Mouse (Mus musculus): ENCODE measurements around the gene Asns.
A peak's percentile ranks its signal among the peaks of the same experiment; 100 is the strongest.
"Not testable (repeated sequence)": the region's sequence is repeated elsewhere in the genome, so short reads cannot be mapped to it uniquely, and the experiment has no call there.

Gene Asns

GRCm38 (mm10) chr6:7676194-7676901 is 16.7 kb downstream of the Asns start:
- DNase-seq (ENCODE audit: low spot score) = no peak

- DNase-seq (ENCODE audit: low spot score) = no peak
Measured at GRCm38 (mm10) chr6:7672438-7673253, 20.4 kb downstream of the Asns start.

DNA sequence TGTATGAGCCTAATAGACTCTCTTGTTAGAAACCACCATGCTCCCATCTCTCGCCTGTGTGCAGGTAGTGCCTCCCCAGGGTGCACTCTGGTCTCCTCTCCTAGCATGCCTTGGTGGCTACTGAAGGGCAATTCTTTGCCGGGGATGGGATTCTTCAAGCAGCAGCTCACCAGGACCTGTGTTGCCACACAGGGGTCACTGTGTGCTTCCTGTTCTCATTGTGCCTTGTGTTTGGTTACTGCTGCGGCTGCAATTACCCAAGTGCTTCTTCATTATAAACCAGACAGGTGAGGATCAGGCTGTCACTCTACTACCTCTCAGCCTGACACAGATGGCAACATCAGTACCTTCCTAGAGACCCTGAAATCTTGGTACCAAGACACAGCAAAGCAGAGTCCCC is 21.6 kb downstream of the Asns start:
- no peak for DNase-seq (ENCODE audit: low spot score)

DNA sequence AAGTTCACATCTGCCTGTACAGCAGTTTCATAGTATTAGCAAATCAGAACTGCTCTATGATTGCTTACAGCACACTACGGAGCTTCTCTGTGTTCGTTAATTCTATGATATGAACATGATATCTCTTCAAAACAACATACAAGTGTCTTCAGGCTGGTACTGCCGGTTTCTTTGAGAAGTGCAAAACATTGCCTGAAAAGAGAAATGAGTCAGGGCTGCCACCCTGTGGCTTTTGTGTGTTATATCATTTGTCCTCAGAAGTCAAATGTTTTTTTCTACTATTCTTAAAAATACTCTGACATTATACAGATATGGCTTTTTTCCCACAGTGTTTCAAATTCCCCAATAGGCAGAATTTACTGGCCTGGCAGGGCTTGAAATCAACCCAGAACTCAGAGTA is 22.5 kb downstream of the Asns start:
- DNase-seq (ENCODE audit: low spot score) = no peak

- no peak for DNase-seq (ENCODE audit: low spot score)
Measured at GRCm38 (mm10) chr6:7669721-7670120, 23.3 kb downstream of the Asns start.

GRCm38 (mm10) chr6:7668332-7668731 is 24.7 kb downstream of the Asns start:
- no peak for DNase-seq (ENCODE audit: low spot score)

DNA sequence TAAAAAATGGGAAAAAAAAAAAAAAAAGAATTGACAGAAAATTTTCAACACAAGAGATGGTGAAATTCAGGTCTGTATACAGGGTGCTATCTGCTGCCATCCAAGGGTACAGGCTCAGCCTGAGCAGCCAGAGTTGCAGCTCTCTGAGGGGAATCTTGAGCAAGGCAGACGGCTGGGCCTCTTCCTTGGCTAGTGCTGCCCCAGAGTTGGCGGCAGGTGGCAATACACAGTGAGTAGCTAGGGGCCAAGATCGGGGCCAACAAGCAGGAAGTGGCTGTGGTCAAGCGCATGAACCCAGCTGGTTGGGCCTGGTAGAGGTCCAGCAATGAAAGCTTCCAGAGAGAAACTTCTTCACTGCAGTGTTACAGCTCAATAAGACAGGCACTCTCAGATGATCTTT is 27.2 kb downstream of the Asns start:
- DNase-seq (ENCODE audit: low spot score) = not testable (repeated sequence)

GRCm38 (mm10) chr6:7661455-7661854 is 31.6 kb downstream of the Asns start:
- peak; percentile 60 for DNase-seq (ENCODE audit: low spot score)

DNA sequence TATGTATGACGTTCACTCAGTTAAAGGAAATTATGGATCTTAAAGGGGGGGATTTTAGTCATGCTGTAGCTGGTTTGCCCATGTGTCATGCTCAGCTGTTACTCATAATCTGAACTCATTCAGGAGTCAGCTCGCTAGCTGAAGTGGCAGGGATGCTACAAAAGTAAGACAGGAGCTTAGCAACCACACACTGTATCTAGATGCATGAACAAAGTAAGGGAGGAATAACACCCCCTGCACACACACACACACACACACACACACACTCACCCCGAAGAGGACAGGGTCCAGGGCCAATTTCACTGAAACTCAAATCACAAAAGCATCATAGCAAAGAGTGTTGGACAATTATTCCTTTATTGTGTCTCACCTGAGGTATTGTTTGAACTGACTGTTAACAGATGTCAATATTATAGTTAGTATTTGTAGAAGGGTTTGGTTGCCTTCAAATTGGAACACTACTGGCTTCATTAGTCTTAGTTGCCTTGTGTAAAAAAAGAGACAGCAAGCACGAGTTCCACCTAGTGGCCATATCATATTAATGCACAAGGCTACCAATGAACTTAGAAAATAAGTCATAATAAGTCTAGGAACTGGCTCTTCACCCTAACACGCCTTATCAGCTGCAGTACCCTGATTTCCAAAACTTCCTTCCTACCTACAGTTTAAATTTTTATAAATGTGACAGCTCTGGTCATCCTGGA is 32.5 kb downstream of the Asns start:
- DNase-seq (ENCODE audit: low spot score) = peak; percentile 23

DNA sequence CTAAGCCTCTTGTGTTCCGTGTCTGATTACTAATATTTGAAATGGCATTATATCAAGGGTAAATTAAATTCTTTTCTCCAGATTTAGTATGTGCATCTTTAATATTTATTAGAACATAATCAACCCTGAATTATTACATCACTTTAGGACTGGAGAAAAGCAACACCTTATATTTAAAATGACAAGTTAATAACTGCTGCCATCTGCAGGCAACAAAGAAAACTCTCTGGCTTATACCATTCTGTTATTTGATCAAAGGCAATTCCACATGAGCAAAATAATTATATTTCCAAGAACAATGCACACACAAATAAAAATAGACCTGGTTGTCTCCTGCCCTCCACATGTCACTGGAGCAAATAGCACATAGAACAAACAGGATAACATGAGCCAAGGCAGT is 36.5 kb downstream of the Asns start:
- no peak for DNase-seq (ENCODE audit: low spot score)

GRCm38 (mm10) chr6:7648458-7648857 is 44.6 kb downstream of the Asns start:
- no peak for DNase-seq (ENCODE audit: low spot score)

Measured in lung, postnatal 25 days (tissue).